Mouse (Mus musculus): ENCODE data around the gene Dkc1. TPM values are rescaled to one million over a fixed set of nuclear protein-coding genes. Genes with fewer than 3 reads are reported as not detected.

Dkc1 gene
- polyA plus RNA-seq (2016; fragmentation: Nextera tagmentation; extraction: Ambion mirVana): 207 and 233 TPM in 2 replicates

DNA sequence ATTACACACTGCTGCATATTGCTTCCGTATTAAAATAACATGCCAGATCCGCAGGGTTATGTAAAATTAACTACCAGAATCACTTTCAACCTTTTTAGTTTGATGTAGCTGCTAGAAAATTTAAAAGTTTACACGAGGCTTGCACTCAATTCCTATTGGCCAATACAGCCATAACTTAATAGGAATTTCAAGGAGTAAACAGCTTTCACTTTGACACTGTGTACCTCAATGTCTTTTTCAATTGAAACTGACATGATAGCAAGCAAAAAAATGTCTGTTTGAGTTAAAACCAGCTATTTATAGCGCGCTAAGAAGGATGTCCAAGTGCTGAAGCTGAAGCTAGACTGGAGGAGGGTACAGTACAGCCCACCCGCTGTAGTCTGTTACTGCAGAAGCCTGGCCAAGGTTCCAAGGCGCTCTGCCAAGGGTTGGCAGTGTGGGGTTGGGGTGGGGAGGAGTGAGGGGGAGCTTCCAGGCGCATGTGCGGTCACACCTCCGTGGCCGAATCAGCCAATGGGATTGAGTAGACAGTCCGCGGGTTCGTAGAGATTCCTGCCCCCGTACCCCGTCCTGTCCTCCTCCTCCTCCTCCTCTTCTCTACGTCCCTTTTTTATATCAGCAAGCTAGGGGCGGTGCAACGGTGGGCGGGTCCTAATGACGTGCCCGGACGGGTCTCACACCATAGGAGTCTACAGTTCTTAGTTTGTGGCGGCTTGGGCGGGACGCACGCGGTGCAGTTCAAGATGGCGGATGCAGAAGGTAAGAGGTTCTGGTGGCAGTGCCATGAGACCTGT lies at the start of gene Dkc1:
Gene Dkc1, plus strand, starts transcription at position 486 of the 794 bp plus-strand sequence.
- 21% methylated on average over 24 of the region's 29 CpGs for WGBS
- H3K27ac ChIP-seq (replicated peaks): peak within 1 kb of the TSS; percentile 89
- H3K4me1 ChIP-seq: peaks cover 6% of the 10 kb centered on the region; the same call in 1 of the 2 replicates
- peak within 1 kb of the TSS; percentile 64 for H3K4me3 ChIP-seq
- no peaks in the 10 kb centered on the region for H3K27me3 ChIP-seq (ENCODE audit: low read depth, poor library complexity, severe bottlenecking)
- H3K36me3 ChIP-seq: peaks cover 25% of the 10 kb centered on the region
- peak; percentile 89 for DNase-seq (ENCODE audit: low spot score)
- H3K9me3 ChIP-seq (replicated peaks): no peaks in the 10 kb centered on the region

DNA sequence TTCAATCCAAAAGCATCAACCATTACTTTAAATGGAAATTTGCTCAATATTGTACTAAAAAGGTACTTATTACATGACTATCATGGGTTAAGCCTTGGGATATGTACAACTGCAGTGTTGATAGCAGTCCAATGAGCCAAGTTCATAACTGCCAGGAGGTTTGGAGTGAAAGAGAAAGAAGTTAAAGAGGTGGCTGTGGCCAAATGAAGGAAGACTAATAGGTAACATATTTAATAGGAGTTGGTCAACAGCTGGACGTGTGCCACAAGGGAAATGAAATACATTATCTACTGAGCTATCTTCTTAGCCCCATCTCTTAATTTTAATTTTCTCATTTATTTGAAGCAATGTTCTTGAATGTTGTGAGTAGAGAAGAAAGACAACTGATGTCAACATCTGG lies 49.7 kb upstream of the Dkc1 start:
- H3K9me3 ChIP-seq (replicated peaks): no peaks in the 10 kb centered on the region
- no peak overlapping the region for H3K27ac ChIP-seq (replicated peaks)
- no peaks in the 10 kb centered on the region for H3K4me1 ChIP-seq
- no peaks in the 10 kb centered on the region for H3K27me3 ChIP-seq (ENCODE audit: low read depth, poor library complexity, severe bottlenecking)
- DNase-seq (ENCODE audit: low spot score): no peak
- no peak overlapping the region for H3K4me3 ChIP-seq
- 86% methylated on average over 1 of the region's 1 CpGs for WGBS
- no peaks in the 10 kb centered on the region for H3K36me3 ChIP-seq

DNA sequence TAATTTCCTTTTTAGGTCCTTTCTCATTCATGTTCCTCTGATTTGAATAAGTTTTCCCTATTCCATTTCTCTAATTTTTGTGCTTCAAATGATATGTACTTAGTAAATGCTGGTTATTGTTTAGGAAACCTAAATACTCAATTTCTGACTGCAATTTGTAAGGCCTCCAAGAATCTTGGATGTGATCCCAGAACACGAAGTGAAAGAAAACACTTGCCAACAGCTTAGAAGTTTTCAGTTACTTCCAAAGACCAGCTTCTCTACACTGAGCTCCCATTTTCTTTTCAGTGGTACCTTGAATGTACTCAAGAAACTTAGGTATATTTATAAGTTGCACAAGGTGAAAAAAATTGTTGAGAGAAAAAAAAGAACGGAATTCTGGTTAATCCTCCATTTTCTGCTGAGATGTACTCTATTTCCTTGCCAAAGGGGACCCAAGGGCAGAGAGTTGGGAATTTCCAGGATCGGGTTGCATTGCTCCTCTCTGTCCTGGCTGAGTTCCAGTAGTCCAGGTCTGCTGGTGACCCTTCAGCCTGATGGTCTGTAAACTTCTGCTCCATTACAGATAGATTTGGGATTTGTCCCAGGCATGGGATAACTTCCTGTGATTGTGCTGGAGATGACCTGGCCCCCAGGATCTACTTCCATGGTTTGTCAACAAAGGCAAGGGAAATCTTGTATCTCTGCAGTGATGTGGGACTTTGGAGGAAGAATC lies 48.6 kb upstream of the Dkc1 start:
- WGBS: 73% methylated on average over 3 of the region's 3 CpGs
- DNase-seq (ENCODE audit: low spot score): no peak

DNA sequence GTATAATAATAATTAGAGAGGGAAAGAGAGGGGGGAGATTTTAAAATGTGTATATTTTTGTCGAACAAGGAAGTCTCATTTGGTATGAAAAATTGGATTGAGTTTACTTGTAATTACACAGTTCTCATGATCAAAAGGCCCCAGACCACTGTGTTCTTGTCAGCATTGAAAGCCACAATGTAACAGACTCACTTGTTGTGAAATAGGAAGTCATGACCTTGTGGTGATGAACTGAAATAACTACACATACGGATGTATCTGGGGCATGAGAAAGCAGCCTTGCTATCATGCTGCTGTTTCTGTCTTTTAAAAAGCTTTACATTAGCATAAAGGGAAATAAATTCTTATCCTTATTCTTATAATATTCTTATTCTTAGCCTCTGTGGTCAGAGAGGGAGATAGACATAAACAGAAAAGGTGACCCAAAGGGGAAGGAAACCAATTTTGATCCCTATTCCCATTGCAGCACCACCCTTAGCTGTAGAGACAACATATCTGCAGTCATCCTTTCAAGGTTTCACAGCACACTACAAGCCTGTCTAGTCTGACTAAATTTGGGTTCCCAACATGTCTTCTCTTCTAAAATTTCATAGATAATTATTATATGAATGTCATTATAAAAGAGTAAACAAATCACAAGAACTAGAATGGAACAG lies 39.4 kb upstream of the Dkc1 start:
- DNase-seq (ENCODE audit: low spot score): no peak
- WGBS: 93% methylated on average over 2 of the region's 2 CpGs
- Histone ChIP-seq H3K9me3 (replicated peaks) (no peaks in the 10 kb centered on the region), H3K4me1 (no peaks in the 10 kb centered on the region), H3K36me3 (no peaks in the 10 kb centered on the region), H3K4me3 (no peak overlapping the region), H3K27ac (replicated peaks) (no peak overlapping the region), H3K27me3 (ENCODE audit: low read depth, poor library complexity, severe bottlenecking) (no peaks in the 10 kb centered on the region)

More for the DNA sequence above, 48.6 kb upstream of the Dkc1 start:
- Histone ChIP-seq H3K4me3 (no peak overlapping the region), H3K4me1 (no peaks in the 10 kb centered on the region), H3K27ac (replicated peaks) (no peak overlapping the region), H3K27me3 (ENCODE audit: low read depth, poor library complexity, severe bottlenecking) (no peaks in the 10 kb centered on the region), H3K9me3 (replicated peaks) (no peaks in the 10 kb centered on the region), H3K36me3 (no peaks in the 10 kb centered on the region)

DNA sequence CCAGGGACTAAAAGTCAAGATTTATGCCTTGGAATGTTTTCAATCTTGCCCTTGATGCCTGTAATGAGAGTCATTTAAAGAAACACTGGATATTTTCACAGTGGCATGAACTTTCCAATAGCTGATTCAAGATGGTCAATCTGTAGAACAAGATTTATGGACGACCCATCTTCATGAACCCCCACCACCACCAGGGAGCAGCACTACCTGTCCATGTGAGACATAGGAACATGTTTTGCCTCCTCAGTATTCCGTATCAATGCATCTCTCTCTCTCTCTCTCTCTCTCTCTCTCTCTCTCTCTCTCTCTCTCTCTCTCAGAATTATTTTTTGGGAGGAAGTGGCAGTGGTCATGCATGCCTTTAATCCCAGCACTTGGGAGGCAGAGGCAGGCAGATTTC lies 13.3 kb upstream of the Dkc1 start:
- Histone ChIP-seq H3K27ac (replicated peaks) (no peak overlapping the region), H3K9me3 (replicated peaks) (no peaks in the 10 kb centered on the region), H3K4me3 (no peak overlapping the region), H3K4me1 (0 out of 2 replicates have a peak, but pooled peaks cover 3% of the 10 kb centered on the region), H3K36me3 (no peaks in the 10 kb centered on the region), H3K27me3 (ENCODE audit: low read depth, poor library complexity, severe bottlenecking) (no peaks in the 10 kb centered on the region)
- 55% methylated on average over 2 of the region's 2 CpGs for WGBS
- no peak for DNase-seq (ENCODE audit: low spot score)

DNA sequence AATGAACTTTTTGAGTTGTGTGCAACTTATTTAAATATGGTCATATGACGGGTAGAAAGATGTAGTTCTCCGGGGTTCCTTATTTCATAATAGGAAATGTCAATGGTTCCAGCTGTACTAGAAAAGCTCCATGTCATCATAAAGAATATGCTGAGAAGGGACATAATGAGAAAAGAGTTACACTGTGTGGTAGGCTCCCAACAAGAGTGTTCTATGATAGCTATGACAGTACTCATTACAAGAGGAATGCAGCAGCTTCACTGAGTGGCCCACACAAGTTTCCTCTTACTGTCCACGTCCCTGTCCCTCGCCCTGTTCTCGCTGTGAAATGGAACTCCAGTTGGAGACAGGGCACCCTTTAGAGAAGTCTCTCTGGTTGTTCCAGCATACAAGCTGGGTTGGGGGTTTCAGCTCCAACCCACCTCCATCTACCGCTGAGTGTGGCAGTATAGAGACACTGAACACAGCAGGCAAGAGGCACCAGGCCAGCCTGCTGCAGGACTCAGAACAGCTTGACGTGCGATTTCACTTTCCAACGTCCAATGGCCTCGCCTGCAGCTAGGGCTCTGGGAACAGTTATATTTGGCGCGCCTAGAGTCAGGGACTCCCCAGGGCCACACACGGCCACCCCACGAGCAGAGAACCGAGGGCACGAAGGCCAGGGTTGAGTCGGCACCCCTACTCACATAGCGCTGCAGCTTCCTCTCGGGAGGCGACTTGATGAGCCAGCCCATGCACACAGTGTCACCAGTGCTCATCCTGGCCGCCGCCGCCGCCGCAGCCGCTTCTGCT lies 11.5 kb upstream of the Dkc1 start:
- Histone ChIP-seq H3K4me1 (0 out of 2 replicates have a peak, but pooled peaks cover 3% of the 10 kb centered on the region), H3K9me3 (replicated peaks) (no peaks in the 10 kb centered on the region), H3K27ac (replicated peaks) (0 out of 2 replicates have a peak overlapping the region, but pooled peaks have one; percentile 57), H3K27me3 (ENCODE audit: low read depth, poor library complexity, severe bottlenecking) (no peaks in the 10 kb centered on the region), H3K4me3 (peak overlapping the region; percentile 58), H3K36me3 (no peaks in the 10 kb centered on the region)
- WGBS: 24% methylated on average over 26 of the region's 26 CpGs
- peak; percentile 28 for DNase-seq (ENCODE audit: low spot score)

DNA sequence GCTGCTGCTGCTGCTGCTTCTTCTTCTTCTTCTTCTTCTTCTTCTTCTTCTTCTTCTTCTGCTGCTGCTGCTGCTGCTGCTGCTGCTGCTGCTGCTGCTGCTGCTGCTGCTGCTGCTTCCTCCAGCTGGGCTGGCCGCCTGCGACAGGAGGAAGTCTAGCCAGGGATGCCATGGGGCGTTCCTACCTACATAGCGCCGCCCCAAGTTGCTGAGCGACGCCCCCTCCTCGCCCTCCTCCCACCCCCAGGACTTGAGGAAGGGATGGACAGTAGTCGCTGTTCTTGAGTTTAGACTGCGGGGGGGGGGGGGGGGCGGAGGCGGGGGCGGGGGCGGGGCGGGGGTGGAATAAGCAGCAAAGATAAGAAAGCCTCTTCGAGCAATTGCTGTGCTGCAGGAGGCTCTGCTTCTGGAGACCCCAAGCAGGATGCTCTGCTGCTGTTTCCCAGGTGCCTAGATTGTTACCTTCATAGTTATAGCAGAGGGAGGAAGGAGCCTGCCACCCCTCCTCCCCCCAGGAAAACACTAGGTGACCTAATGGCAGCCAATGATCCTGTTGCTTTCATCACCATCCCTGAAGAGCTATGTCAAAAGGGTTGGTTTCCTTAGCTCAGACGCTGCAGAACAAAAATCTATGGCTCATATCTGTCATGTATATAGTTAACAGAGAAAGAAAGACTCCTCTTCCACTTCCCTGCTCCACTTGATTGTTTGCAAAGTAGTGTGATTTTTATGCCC lies 10.7 kb upstream of the Dkc1 start, which contains the start of gene Gab3:
Gene Gab3, minus strand, starts transcription at position 685 of the 735 bp plus-strand sequence.
- Histone ChIP-seq H3K4me3 (peak within 1 kb of the TSS; percentile 58), H3K9me3 (replicated peaks) (no peaks in the 10 kb centered on the region), H3K4me1 (0 out of 2 replicates have a peak, but pooled peaks cover 3% of the 10 kb centered on the region), H3K27ac (replicated peaks) (0 out of 2 replicates have a peak within 1 kb of the TSS, but pooled peaks have one; percentile 57), H3K36me3 (no peaks in the 10 kb centered on the region), H3K27me3 (ENCODE audit: low read depth, poor library complexity, severe bottlenecking) (no peaks in the 10 kb centered on the region)
- peak; percentile 40 for DNase-seq (ENCODE audit: low spot score)
- 11% methylated on average over 12 of the region's 17 CpGs for WGBS

DNA sequence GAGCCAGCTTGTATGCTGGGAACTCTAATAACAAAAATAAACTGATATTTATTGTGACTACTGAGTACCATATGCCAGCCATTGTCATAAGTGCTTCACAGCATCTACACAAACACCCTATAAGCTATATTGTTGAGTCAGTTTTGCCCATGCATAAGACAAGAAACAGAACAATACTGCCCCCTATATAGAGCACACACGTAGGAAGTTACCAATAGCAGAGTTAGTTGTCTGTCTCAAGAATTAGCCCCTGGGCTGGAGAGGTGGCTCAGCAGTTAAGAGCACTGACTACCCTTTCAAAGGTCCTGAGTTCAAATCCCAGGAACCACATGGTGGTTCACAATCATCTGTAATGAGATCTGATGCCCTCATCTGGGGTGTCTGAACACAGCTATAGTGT lies 10.0 kb upstream of the Dkc1 start:
- 33% methylated on average over 1 of the region's 1 CpGs for WGBS
- Histone ChIP-seq H3K36me3 (no peaks in the 10 kb centered on the region), H3K27me3 (ENCODE audit: low read depth, poor library complexity, severe bottlenecking) (no peaks in the 10 kb centered on the region), H3K4me3 (no peak overlapping the region), H3K4me1 (0 out of 2 replicates have a peak, but pooled peaks cover 3% of the 10 kb centered on the region), H3K27ac (replicated peaks) (no peak overlapping the region), H3K9me3 (replicated peaks) (no peaks in the 10 kb centered on the region)
- no peak for DNase-seq (ENCODE audit: low spot score)

DNA sequence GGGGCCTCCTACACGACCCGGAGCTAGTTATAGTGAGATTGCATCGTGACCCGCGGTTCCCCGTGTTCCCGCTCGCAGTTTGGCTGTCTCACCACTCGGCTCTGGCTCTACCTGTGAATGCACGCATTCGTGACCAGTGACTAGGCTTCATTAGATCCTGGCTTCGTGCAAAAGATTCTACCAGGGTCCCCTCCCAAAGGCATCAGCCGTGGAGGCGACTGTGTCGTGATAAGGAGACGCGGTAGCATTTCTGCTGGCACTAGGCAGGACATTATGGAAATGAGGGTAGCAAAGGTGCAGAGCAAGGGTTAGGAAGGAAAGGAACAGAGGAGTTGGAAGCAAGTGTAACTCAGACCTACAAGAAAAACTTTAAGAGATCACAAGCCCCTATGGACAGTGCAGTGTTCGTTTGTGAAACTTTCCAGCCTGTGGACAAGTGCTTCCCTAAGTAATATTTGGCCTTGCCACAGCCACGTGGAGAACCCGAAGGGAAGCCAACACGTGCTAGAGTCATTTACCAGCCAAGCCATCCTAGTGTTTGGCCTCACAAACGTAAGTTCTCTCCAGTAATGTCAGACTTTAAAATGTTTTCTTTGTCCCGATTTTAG lies 613 bp downstream of the Dkc1 start:
- Histone ChIP-seq H3K4me1 (peaks cover 6% of the 10 kb centered on the region; the same call in 1 of the 2 replicates), H3K9me3 (replicated peaks) (no peaks in the 10 kb centered on the region), H3K27ac (replicated peaks) (peak overlapping the region; percentile 89), H3K36me3 (peaks cover 32% of the 10 kb centered on the region), H3K4me3 (peak overlapping the region; percentile 64), H3K27me3 (ENCODE audit: low read depth, poor library complexity, severe bottlenecking) (no peaks in the 10 kb centered on the region)
- DNase-seq (ENCODE audit: low spot score): no peak
- WGBS: 25% methylated on average over 23 of the region's 23 CpGs

DNA sequence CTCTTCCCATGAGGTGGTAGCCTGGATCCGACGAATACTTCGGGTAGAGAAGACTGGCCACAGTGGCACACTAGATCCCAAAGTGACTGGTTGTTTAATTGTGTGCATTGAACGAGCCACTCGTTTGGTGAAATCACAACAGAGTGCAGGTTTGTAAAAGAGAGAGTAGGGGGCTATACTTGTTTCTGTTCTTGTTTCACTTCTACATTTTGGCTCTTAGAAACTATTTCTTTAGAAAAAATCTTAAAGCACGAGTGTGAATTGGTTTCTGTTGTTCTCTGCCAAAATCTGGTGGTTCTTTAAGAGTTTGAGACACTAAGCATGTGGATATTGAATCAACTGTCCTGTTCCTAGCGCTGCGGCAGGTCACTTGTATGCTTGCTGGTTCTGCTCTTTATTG lies 3.1 kb downstream of the Dkc1 start:
- DNase-seq (ENCODE audit: low spot score): no peak
- Histone ChIP-seq H3K4me1 (peaks cover 6% of the 10 kb centered on the region; the same call in 1 of the 2 replicates), H3K27ac (replicated peaks) (no peak overlapping the region), H3K4me3 (no peak overlapping the region), H3K9me3 (replicated peaks) (no peaks in the 10 kb centered on the region), H3K27me3 (ENCODE audit: low read depth, poor library complexity, severe bottlenecking) (no peaks in the 10 kb centered on the region), H3K36me3 (peaks cover 57% of the 10 kb centered on the region)
- WGBS: 90% methylated on average over 8 of the region's 8 CpGs

DNA sequence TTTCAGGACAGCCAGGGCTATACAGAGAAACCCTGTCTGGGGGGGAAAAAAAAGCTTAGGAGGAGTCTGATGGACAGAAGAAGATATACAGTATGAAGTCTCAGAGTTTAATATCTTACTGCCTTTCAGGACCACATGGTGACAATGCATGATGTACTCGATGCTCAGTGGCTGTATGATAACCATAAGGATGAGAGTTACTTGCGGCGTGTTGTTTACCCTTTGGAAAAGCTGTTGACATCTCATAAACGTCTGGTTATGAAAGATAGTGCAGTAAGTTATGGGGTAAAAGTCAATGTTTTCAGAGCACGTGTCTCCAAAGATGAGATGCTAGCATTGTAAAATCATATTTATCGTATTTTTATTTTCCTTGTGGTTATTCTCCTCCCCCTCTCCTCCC lies 6.6 kb downstream of the Dkc1 start:
- DNase-seq (ENCODE audit: low spot score): no peak
- Histone ChIP-seq H3K36me3 (peaks cover 90% of the 10 kb centered on the region), H3K4me1 (peaks cover 4% of the 10 kb centered on the region; the same call in 1 of the 2 replicates), H3K27ac (replicated peaks) (no peak overlapping the region), H3K4me3 (no peak overlapping the region), H3K27me3 (ENCODE audit: low read depth, poor library complexity, severe bottlenecking) (no peaks in the 10 kb centered on the region), H3K9me3 (replicated peaks) (no peaks in the 10 kb centered on the region; the same call in 1 of the 2 replicates)
- WGBS: 92% methylated on average over 6 of the region's 6 CpGs
